Mouse (Mus musculus) G1E (cell line): ENCODE measurements around the gene Tjp1.

Source experiments
- CTCF ChIP-seq: IDR thresholded peaks from 2 replicates; pipeline ENCODE4 v1.5.1; 2012; ENCODE audit warnings: low read depth, low read length, inconsistent platforms, mixed read lengths
- GATA1 ChIP-seq: IDR thresholded peaks from 2 replicates; pipeline ENCODE4 v1.6.1; 2012; ENCODE audit warnings: borderline replicate concordance, low read length, inconsistent platforms, mixed read lengths

- TF ChIP-seq CTCF (peak; percentile 99), GATA1 (no peak)
These were observed 7.6 kb downstream of the Tjp1 start for GRCm38 (mm10) chr7:65519788-65520563.
